Comparison of ENCODE assay signal across 20 mouse cellular contexts in the genomic region with DNA sequence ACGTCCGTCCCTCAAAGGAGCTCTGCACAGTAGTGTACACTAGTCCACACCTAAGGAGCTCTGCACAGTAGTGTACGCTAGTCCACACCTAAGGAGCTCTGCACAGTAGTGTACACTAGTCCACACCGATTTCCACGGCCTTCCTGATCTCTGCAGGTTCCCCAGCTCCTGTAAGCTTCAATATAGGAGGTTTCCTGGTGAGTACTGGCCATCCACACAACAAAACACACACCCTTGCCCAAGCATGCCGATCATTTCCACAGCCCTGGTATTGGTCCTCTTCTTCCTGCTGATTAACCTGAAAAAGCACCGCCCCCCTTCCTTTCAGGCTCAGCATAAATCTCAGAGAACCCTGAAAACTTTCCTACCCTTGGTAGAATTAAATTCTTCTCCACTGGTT. TPM values are rescaled to one million over a fixed set of nuclear protein-coding genes. Genes with fewer than 3 reads are reported as not detected.
DNase-seq lines count a peak whose midpoint lies in the region; ATAC-seq lines count a peak whose summit lies in the region.
"Had no signal": no experiment of that assay in that cellular context is flagged by ENCODE, and none has a peak within 500 bp of the region (broad histone marks: within the 10 kb centered on the region; RNA-seq: fewer than 3 reads in every experiment).

No protein-coding gene starts in this region.

- 89% methylated on average over 7 of the region's 7 CpGs for WGBS in midbrain, embryonic 11.5 days
- 88% methylated on average over 7 of the region's 7 CpGs for WGBS in midbrain, embryonic 10.5 days

- H3K4me2 ChIP-seq in midbrain, embryonic 11.5 days, result no peak overlapping the region

- ATAC-seq in midbrain, embryonic 11.5 days (ENCODE audit: low FRiP score), result no peak
- ATAC-seq: activated CD4-positive, CD25-positive, alpha-beta regulatory T cell, adult 4 months; CD4-positive, CD25-positive, alpha-beta regulatory T cell, adult 4 months; Patski had no signal

- H3K9me3 ChIP-seq in midbrain, embryonic 11.5 days (ENCODE audit: control insufficient read depth, low read length), result no peaks in the 10 kb centered on the region
- H3K9me3 ChIP-seq in midbrain, embryonic 10.5 days (replicated peaks), result no peaks in the 10 kb centered on the region
- H3K9me3 ChIP-seq: G1E had no signal

- no peak overlapping the region for H3K27ac ChIP-seq in midbrain, embryonic 11.5 days (ENCODE audit: low read depth, low read length)
- H3K27ac ChIP-seq in midbrain, embryonic 10.5 days (replicated peaks), result no peak overlapping the region

- peak; percentile 57 for DNase-seq in heart, adult 11 months
- DNase-seq in heart, adult 8-10 months (ENCODE audit: low spot score), result no peak
- DNase-seq in midbrain, embryonic 11.5 days (ENCODE audit: low spot score, missing footprints), result peak; percentile 64
- no peak for DNase-seq in midbrain, embryonic 10.5 days (ENCODE audit: low spot score)
- DNase-seq: adrenal gland, adult 2 months; adrenal gland, adult 8-10 months; adrenal gland, postnatal 10 days; adrenal gland, postnatal 14 days; adrenal gland, postnatal 25 days; adrenal gland, postnatal 36 days; B cell, adult 2 months; cerebellum, adult 11 months; cerebellum, adult 11-12 months; cerebellum, adult 18-20 months had no signal

- no peaks in the 10 kb centered on the region for H3K4me1 ChIP-seq in midbrain, embryonic 11.5 days (ENCODE audit: control insufficient read depth, insufficient read depth, low read length)
- no peaks in the 10 kb centered on the region for H3K4me1 ChIP-seq in midbrain, embryonic 10.5 days

- no peak overlapping the region for H3K4me3 ChIP-seq in midbrain, embryonic 11.5 days (ENCODE audit: low read depth, low read length)
- no peak overlapping the region for H3K4me3 ChIP-seq in midbrain, embryonic 10.5 days

- H3K36me3 ChIP-seq in midbrain, embryonic 11.5 days (ENCODE audit: control insufficient read depth, insufficient read depth, low read length), result no peaks in the 10 kb centered on the region
- H3K36me3 ChIP-seq in midbrain, embryonic 10.5 days, result no peaks in the 10 kb centered on the region
- H3K36me3 ChIP-seq: G1E had no signal

- H3K27me3 ChIP-seq in midbrain, embryonic 11.5 days (ENCODE audit: control insufficient read depth, insufficient read depth, low read length), result no peaks in the 10 kb centered on the region
- H3K27me3 ChIP-seq in midbrain, embryonic 10.5 days (ENCODE audit: low read depth, poor library complexity, severe bottlenecking), result no peaks in the 10 kb centered on the region
- H3K27me3 ChIP-seq: CH12.LX, Patski had no signal

- no peak overlapping the region for H3K9ac ChIP-seq in midbrain, embryonic 11.5 days (ENCODE audit: low read length)

RNA-seq across cellular contexts. Expression of a gene that starts 57.6 kb away (rescaled TPM):
- total RNA-seq in heart, adult 8-10 months (2022), result 1 to 10 TPM; 1.4 to 2.4 (median 1.9) TPM
- 7.6 and 7.9 TPM in 2 replicates for polyA plus RNA-seq in midbrain, embryonic 11.5 days (2014; fragmentation: Nextera tagmentation; extraction: Ambion mirVana)
- 9.0 and 10.2 TPM in 2 replicates for polyA plus RNA-seq in midbrain, embryonic 10.5 days (2016; fragmentation: Nextera tagmentation; extraction: Ambion mirVana)
- total RNA-seq: MEL had no signal
- polyA plus RNA-seq: G1E had no signal

Comparison
In these comparisons a context has a peak if more than half of its experiments do, and no peak if none do; other contexts are left out.
1. DNase-seq: peak in heart, adult 11 months (single experiment) and midbrain, embryonic 11.5 days (single experiment); none in heart, adult 8-10 months (single experiment) and midbrain, embryonic 10.5 days (single experiment).